Mouse (Mus musculus) liver, adult (tissue): ENCODE results near the gene Rps9.

Experiments used
- GATA4 ChIP-seq: IDR thresholded peaks from 2 replicates; pipeline ENCODE4 v1.6.1; 2014; ENCODE audit warnings: mild to moderate bottlenecking, low read length; ENCODE audit not compliant: insufficient replicate concordance

The Rps9 gene

GRCm38 (mm10) chr7:3703879-3704441, at the start of gene Rps9:
TSS of gene Rps9 (plus strand) at chr7:3703993.
- TF ChIP-seq GATA4 = peak; percentile 25; the same call in 1 of the 2 replicates

DNA sequence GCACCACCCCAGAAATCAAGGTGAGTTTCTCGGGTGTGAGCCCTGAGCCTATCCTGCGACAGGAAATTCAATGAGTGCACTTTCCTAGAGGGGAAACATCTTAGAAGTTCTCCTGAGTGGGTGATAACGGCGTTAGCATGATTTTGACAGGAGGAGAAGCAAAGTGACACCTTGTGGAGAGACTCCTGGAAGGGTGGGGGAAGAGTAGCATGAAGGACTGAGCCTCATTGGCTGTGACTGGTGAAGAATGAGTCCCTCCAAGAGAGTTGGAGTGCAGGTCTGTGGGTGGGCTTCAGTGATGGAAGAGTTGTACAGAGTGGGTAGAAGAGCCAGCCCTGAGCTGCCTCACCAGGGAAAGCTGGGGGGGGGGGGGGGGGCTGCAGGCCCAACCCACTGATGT, 46.8 kb upstream of the Rps9 start:
- no peak for TF ChIP-seq GATA4

DNA sequence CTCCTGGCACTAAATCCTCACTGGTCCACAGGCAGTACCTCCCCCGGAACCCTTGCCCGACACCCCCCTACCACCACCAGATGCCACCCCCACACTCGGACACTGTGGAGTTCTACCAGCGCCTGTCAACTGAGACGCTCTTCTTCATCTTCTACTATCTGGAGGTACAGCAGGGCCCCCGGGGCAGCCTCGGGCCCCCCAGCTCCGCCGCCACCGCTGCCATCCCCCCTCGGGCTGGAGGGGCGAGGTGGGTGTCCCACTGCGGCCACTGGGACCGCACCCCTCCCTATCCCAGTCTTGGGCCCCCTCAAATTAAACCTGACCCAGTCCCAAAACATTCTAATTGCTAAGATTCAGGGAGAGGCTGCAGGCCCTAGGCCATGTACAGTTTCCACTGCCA, 45.2 kb upstream of the Rps9 start:
- no peak for TF ChIP-seq GATA4

DNA sequence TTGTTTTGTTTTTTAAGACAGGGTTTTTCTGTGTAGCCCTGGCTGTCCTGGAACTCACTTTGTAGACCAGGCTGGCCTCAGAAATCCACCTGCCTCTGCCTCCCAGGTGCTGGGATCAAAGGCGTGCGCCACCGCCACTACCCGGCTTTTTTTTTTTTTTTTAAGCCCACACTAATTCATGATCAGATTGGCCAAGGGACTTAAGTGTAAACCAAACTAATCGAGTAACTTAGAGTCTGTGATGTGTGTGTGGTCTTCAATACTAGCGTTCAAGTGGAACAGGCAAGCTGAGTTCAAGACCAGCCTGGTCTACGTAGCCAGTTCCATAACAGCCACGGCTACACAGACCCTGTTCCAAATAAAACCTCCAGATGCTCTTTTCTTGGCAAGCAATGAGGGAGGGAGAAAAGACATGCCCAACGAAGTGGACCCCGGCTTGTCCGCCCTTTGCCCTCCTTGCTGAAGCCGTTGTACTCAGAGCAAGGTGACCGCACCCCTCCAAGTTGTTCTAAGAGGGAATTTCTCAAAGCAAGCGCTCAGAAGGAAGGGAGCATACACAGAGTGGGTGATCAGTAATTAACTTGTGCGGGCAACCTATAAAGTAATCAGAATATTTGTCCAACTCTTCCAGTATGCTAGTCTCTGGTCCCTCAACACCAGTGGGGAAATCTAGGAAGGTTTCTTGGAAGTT, 39.1 kb upstream of the Rps9 start:
- no peak for TF ChIP-seq GATA4

- TF ChIP-seq GATA4 = no peak; the same call in 1 of the 2 replicates
These were observed 38.3 kb upstream of the Rps9 start, which contains the start of gene Leng1 for GRCm38 (mm10) chr7:3665215-3666114. TSS of gene Leng1 (minus strand) at chr7:3665840.

DNA sequence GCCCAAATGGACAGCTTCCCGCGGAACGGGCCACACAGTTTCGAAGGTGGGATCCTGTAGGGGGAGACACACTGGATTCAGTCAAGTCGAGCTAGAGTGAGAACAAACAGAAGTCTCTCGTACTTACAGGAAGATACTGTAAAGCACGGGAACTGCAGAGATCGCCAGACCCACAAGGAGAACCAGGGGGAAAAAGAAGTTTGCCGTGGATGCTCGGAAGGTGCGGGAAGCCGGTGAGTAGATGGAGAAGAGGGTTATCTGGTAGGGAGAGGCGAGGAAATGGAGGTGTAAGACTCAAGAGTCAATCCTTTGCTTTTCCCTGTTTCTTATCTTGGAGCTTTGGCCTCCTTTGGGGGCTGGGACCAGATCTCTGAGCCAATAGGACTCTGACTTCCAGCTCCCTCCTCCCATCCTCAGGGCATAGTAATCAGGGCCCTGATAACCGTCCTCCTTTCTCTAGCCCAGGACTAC, 36.8 kb upstream of the Rps9 start:
- TF ChIP-seq GATA4 = no peak

GRCm38 (mm10) chr7:3674507-3675227, 29.1 kb upstream of the Rps9 start:
- TF ChIP-seq GATA4 = no peak

DNA sequence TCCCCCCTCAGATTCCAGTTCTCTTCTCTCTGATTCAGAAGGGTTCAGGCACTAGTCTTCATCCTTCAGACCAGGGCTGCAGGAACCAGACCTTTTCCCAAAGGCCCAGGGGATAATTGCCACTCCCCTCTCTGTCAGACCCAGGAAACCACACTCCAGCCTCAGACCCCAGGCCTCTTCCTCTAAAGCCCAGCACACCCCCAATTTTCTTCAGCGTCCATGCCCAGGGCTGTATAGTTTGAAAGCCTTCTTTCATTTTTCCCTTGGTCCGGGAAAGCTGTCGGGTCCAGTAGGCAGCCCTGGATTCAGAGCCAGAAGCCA, 28.6 kb upstream of the Rps9 start:
- no peak for TF ChIP-seq GATA4

GRCm38 (mm10) chr7:3676371-3676770, 27.4 kb upstream of the Rps9 start:
- TF ChIP-seq GATA4 = no peak

DNA sequence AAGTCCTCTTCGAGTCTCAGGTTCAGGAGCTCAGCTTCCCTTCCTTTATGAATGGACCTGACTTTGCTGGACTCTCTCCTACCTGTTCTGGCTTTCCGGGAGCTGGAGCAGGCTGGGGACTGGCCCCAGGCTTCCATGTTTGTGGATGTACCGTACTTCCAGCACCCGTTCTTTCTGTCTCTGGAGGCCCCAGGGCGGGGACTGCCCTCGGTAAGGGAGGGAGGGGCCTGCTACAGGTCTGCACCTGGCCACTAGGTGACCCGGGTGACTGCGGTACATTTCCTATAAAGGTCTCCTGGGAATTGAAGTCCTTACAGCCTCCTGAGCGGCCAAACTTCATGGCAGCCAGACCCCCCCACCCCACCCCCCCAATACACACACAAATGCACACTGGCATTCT, 26.5 kb upstream of the Rps9 start, which contains the start of gene Tmc4:
Gene Tmc4, minus strand, starts transcription at position 212 of the 400 bp plus-strand sequence.
- TF ChIP-seq GATA4 = no peak

DNA sequence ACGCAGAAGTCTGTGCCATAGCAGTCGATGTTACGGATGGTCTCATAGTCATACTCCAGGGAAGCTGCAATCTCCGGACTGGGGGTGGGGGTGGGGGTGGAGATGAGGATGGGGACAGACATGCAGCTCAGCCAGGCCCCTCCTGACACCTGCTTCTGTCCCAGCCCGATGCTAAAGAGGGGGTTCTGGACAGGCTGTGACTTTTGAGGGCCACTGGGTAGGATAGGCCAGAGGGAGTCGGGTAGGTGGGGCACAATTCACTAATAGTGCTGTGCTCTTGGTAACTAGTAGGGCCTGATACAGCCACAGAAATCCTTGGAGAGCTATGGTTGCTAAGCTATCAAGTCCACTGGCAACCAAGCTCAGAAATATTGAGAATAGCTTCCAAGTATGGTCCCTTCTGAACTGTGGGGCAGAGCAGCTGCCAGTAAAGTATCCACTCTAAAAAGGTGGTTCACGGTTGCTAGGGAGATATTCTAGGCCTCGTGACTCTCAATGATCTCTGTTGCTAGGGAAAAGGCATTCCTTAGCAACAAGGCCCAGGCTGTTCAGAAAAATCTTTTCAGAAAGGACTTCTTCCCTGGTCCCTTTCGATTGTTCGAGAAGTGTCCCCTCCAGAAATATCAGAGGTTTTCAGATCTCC, 19.8 kb upstream of the Rps9 start:
- TF ChIP-seq GATA4 = no peak

GRCm38 (mm10) chr7:3684698-3685097, 19.1 kb upstream of the Rps9 start:
- TF ChIP-seq GATA4 = no peak

DNA sequence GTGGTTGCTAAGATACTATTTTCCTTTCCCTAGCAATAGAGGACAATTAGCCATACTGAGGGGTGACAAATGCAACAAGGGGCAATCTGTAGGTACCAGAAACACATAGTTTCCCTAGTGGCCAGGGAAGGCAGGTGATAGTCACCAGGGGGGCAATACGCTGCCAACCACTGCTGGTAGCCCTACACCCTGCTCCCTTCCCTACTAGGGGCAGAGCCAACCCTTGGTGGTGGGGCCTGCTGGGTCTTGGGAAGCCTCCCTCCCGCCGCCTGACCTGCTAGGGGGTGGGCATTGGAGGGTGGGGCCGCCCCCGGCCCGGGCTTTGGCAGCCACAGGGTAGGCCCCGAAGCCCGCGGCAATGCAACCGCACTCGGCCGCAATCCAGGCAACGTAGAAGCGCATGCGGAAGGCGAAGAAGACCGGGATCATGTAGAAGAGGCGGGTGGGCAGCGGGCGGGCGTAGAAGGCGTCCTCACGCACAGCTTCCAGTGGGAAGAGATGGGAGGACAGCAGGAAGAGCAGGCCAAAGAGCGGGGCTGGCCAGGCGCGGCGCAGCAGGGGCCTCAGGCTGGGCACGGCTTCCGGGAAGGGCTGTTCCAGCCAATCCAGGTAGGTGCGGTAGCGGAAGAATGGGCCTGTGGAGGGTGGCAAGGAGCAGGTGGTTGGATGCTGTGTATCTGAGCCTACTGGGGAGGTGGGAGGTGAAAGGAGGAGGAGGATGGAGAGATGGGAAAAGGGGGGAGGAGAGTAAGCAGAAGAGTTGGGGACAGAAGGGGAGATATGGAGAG, 18.2 kb upstream of the Rps9 start:
- no peak for TF ChIP-seq GATA4

- no peak for TF ChIP-seq GATA4
These were observed 11.9 kb upstream of the Rps9 start for GRCm38 (mm10) chr7:3691919-3692318.
